Mouse (Mus musculus): Measurements from ENCODE around the gene Dysf.

DNA sequence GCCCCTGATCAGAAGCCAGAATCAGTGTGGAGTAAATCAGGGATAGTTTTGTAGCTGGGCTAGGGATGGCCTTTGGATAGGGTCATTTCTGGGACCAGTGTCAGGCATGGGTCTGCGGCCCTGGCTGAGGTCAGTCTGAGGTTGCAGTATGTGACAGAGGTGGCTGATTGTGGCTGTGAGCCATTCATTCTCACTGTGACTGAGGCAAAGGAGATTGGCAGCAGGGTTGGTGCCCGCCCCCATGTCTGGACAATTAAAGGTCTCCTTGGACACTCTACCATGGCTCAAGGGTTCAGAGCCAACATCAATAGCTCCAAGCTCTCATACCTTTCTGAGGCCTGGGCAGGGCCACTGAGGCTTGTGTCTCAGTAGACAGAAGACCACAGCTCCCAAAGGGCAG lies 227.0 kb downstream of the Dysf start:
- TF ChIP-seq POLR2A (IDR thresholded peaks at IDR 0.05; ENCODE audit: control insufficient read depth in 1 of 2, insufficient read depth in 1 of 2, low read depth in 1 of 2, low read length in 2 of 2, poor library complexity in 1 of 2) (no peak), NELFE (IDR thresholded peaks at IDR 0.05; ENCODE audit: low read depth, low read length) (no peak), USF1 (IDR thresholded peaks at IDR 0.05; ENCODE audit: low read depth, low read length) (no peak), GATA1 (IDR thresholded peaks at IDR 0.05; ENCODE audit: low read depth, low read length) (no peak), NRF1 (IDR thresholded peaks at IDR 0.05; ENCODE audit: insufficient read depth, low read depth, low read length, poor library complexity, severe bottlenecking) (no peak), TCF12 (IDR thresholded peaks at IDR 0.05; ENCODE audit: low read depth, low read length) (no peak), TAL1 (IDR thresholded peaks at IDR 0.05; ENCODE audit: low read length) (no peak), CTCF (IDR thresholded peaks at IDR 0.05 in 2 of 3, conservative IDR thresholded peaks at IDR 0.05 in 1 of 3; ENCODE audit: control insufficient read depth in 1 of 3, insufficient read depth in 1 of 3, low read depth in 2 of 3, low read length in 3 of 3, poor library complexity in 1 of 3, severe bottlenecking in 1 of 3) (no peak), RAD21 (IDR thresholded peaks at IDR 0.05; ENCODE audit: low read depth, low read length) (no peak), HCFC1 (IDR thresholded peaks at IDR 0.05; ENCODE audit: low read depth, low read length) (no peak), CHD1 (IDR thresholded peaks at IDR 0.05; ENCODE audit: low read depth, low read length) (no peak), MAX (IDR thresholded peaks at IDR 0.05; ENCODE audit: low read length) (no peak), KAT2A (conservative IDR thresholded peaks at IDR 0.05; ENCODE audit: low read depth, low read length) (no peak), USF2 (IDR thresholded peaks at IDR 0.05; ENCODE audit: borderline replicate concordance in 1 of 2, insufficient read depth in 1 of 2, low read depth in 1 of 2, low read length in 2 of 2) (no peak)
